Mouse (Mus musculus) CH12.LX (cell line): ENCODE data around the gene Ano9. TPM values are rescaled to one million over a fixed set of nuclear protein-coding genes. Genes with fewer than 3 reads are reported as not detected.
A peak's percentile ranks its signal among the peaks of the same experiment; 100 is the strongest.

ENCODE experiments used
- DNase-seq: peaks from one replicate; pipeline ENCODE4 v3.0.0-alpha.2; 2013; ENCODE audit errors: extremely low read depth
- H3K27ac ChIP-seq: 2 replicates; pipeline ENCODE4 v1.5.1; 2012; ENCODE audit warnings: low read depth, mild to moderate bottlenecking, control low read depth, moderate library complexity; ENCODE audit not compliant: insufficient read depth
- H3K27me3 ChIP-seq: replicated peaks from 2 replicates; pipeline ENCODE3; 2012; ENCODE audit warnings: inconsistent platforms
- H3K36me3 ChIP-seq, 2 experiments: replicated peaks in 1 of 2; 2 replicates each; pipeline versions ENCODE3 to v1.6.1; 2012; ENCODE audit warnings: inconsistent platforms in 1 of 2, low read length in 1 of 2, mild to moderate bottlenecking in 1 of 2, mixed read lengths in 1 of 2, moderate library complexity in 1 of 2; ENCODE audit not compliant: control insufficient read depth in 1 of 2, insufficient read depth in 1 of 2
- H3K4me1 ChIP-seq, 2 experiments: 2 replicates each; pipeline ENCODE4 v1.6.1; 2012; ENCODE audit warnings: inconsistent platforms in 1 of 2, moderate library complexity in 1 of 2; ENCODE audit not compliant: insufficient read depth in 2 of 2, control insufficient read depth in 1 of 2
- H3K4me2 ChIP-seq: 2 replicates; pipeline ENCODE4 v1.6.1; 2012; ENCODE audit warnings: low read depth, mild to moderate bottlenecking, control low read depth; ENCODE audit not compliant: poor library complexity, insufficient read depth, severe bottlenecking
- H3K4me3 ChIP-seq, 3 experiments: fragments of 150-350 bp in 1 of 3; sonication (generic) in 1 of 3; replicated peaks in 1 of 3; 2 replicates each; pipeline versions ENCODE3 to v1.5.1; 2011 to 2012; ENCODE audit warnings: low read depth in 2 of 3, low read length in 2 of 3, mild to moderate bottlenecking in 2 of 3, moderate library complexity in 2 of 3, control low read depth in 1 of 3, improper control_type of control experiment in 1 of 3, inconsistent platforms in 1 of 3, mixed read lengths in 1 of 3; ENCODE audit not compliant: poor library complexity in 1 of 3
- H3K79me2 ChIP-seq: replicated peaks from 2 replicates; pipeline ENCODE4 v1.6.1; 2012; ENCODE audit warnings: mild to moderate bottlenecking, moderate library complexity; ENCODE audit not compliant: control insufficient read depth, poor library complexity, insufficient read depth, severe bottlenecking; ENCODE audit errors: extremely low read depth
- H3K9ac ChIP-seq: 2 replicates; pipeline ENCODE4 v1.6.1; 2012; ENCODE audit warnings: low read depth, mild to moderate bottlenecking, control low read depth, moderate library complexity; ENCODE audit not compliant: insufficient read depth
- H3K9me3 ChIP-seq: replicated peaks from 2 replicates; pipeline ENCODE3; 2012; ENCODE audit warnings: low read length, inconsistent platforms, mixed read lengths
- BHLHE40 ChIP-seq: IDR thresholded peaks from 2 replicates; pipeline ENCODE4 v1.6.1; 2011; ENCODE audit warnings: mild to moderate bottlenecking, low read depth, low read length, improper control_type of control experiment
- CHD1 ChIP-seq: IDR thresholded peaks from 2 replicates; pipeline ENCODE4 v1.6.1; 2012; ENCODE audit warnings: low read depth, low read length, improper control_type of control experiment, inconsistent platforms
- CTCF ChIP-seq, 2 experiments: IDR thresholded peaks in 1 of 2; conservative IDR thresholded peaks in 1 of 2; 2 replicates each; pipeline ENCODE4 v1.5.1; 2011 to 2012; ENCODE audit warnings: low read depth in 2 of 2, low read length in 2 of 2, improper control_type of control experiment in 1 of 2, inconsistent platforms in 1 of 2, mild to moderate bottlenecking in 1 of 2, moderate library complexity in 1 of 2
- ELF1 ChIP-seq: IDR thresholded peaks from 2 replicates; pipeline ENCODE4 v1.6.1; 2014; ENCODE audit warnings: low read depth, mild to moderate bottlenecking, inconsistent platforms, low read length, improper control_type of control experiment
- EP300 ChIP-seq: IDR thresholded peaks from 2 replicates; pipeline ENCODE4 v1.6.1; 2011; ENCODE audit warnings: low read length, improper control_type of control experiment
- MEF2A ChIP-seq: IDR thresholded peaks from 2 replicates; pipeline ENCODE4 v1.6.1; 2014; ENCODE audit warnings: low read depth, mild to moderate bottlenecking, inconsistent platforms, low read length, improper control_type of control experiment, borderline replicate concordance
- MYC ChIP-seq: IDR thresholded peaks from 2 replicates; pipeline ENCODE4 v1.6.1; 2011; ENCODE audit warnings: low read depth, mild to moderate bottlenecking, improper control_type of control experiment, low read length
- NRF1 ChIP-seq: IDR thresholded peaks from 2 replicates; pipeline ENCODE4 v1.6.1; 2014; ENCODE audit warnings: low read depth, mild to moderate bottlenecking, inconsistent platforms, low read length, improper control_type of control experiment, moderate library complexity
- POLR2A ChIP-seq: IDR thresholded peaks from 2 replicates; pipeline ENCODE4 v1.6.1; 2011; ENCODE audit warnings: low read depth, mild to moderate bottlenecking, improper control_type of control experiment, low read length
- RAD21 ChIP-seq: IDR thresholded peaks from 2 replicates; pipeline ENCODE4 v1.6.1; 2011; ENCODE audit warnings: low read depth, mild to moderate bottlenecking, low read length, improper control_type of control experiment, moderate library complexity
- SIN3A ChIP-seq: IDR thresholded peaks from 2 replicates; pipeline ENCODE4 v1.6.1; 2012; ENCODE audit warnings: low read length, improper control_type of control experiment, inconsistent platforms
- TBP ChIP-seq: conservative IDR thresholded peaks from 2 replicates; pipeline ENCODE4 v1.6.1; 2011; ENCODE audit warnings: low read depth, low read length, improper control_type of control experiment
- TCF12 ChIP-seq: IDR thresholded peaks from 2 replicates; pipeline ENCODE4 v1.6.1; 2014; ENCODE audit warnings: low read depth, mild to moderate bottlenecking, inconsistent platforms, low read length, improper control_type of control experiment
- USF1 ChIP-seq: IDR thresholded peaks from 2 replicates; pipeline ENCODE4 v1.6.1; 2014; ENCODE audit warnings: low read depth, mild to moderate bottlenecking, inconsistent platforms, low read length, improper control_type of control experiment
- ZC3H11A ChIP-seq: IDR thresholded peaks from 2 replicates; pipeline ENCODE4 v1.6.1; 2012; ENCODE audit warnings: low read depth, mild to moderate bottlenecking, inconsistent platforms, low read length, improper control_type of control experiment
- ZKSCAN1 ChIP-seq: IDR thresholded peaks from 2 replicates; pipeline ENCODE4 v1.6.1; 2012; ENCODE audit warnings: low read depth, inconsistent platforms, low read length, improper control_type of control experiment, borderline replicate concordance
- dilution Hi-C: fragments of 300-500 bp; cut with MboI; formaldehyde crosslinking; loops from 2 replicates; pipeline ENCODE4 v1.14.3; 2020; ENCODE audit warnings: low sequenced_read_pairs; ENCODE audit not compliant: extremely low pct_unique_long_range_greater_than_20kb, extremely low pct_ligation_motif_present
- in situ Hi-C: fragments of 300-500 bp; cut with MboI; formaldehyde crosslinking; loops from 3 replicates; pipeline ENCODE4 v1.14.3; 2019; ENCODE audit warnings: low sequenced_read_pairs, low pct_ligation_motif_present, low pct_unique_long_range_greater_than_20kb, mixed read lengths
- polyA plus RNA-seq: library from polyadenylated mRNA; unstranded; fragments of >175 nt; gene quantifications from 2 replicates; pipeline ENCODE4 v1.2.1, GENCODE M21; 2012; ENCODE audit warnings: low read depth; ENCODE audit not compliant: insufficient read length
- total RNA-seq, 2 experiments: library from RNA; depleted of rRNA; stranded (reverse); fragments of 300-350 nt in 1 of 2; fragments of >200 nt in 1 of 2; gene quantifications; 2 replicates each; pipeline ENCODE4 v1.2.3; 2012 to 2014

Ano9 gene
- total and polyA plus RNA-seq, 3 experiments: 0.04 TPM; not detected in 2

GRCm38 (mm10) chr7:141057541-141057940 is 60.1 kb downstream of the Ano9 start:
- no peak for DNase-seq
- Histone ChIP-seq H3K4me2 (no peak overlapping the region), H3K9me3 (peaks cover 16% of the 10 kb centered on the region), H3K9ac (no peak overlapping the region), H3K36me3 (no peaks in the 10 kb centered on the region), H3K27me3 (peaks cover 50% of the 10 kb centered on the region), H3K79me2 (no peaks in the 10 kb centered on the region), H3K4me1 (peaks cover 21 to 38% of the 10 kb centered on the region in 2 experiments), H3K27ac (no peak overlapping the region), H3K4me3 (no peak overlapping the region)
- TF ChIP-seq MEF2A: no peak
- no peak for TF ChIP-seq ZKSCAN1
- TF ChIP-seq USF1: no peak
- TF ChIP-seq SIN3A: no peak
- no peak for TF ChIP-seq CHD1
- TF ChIP-seq BHLHE40: no peak
- TF ChIP-seq TBP: no peak
- no peak for TF ChIP-seq RAD21
- TF ChIP-seq POLR2A: no peak
- TF ChIP-seq MYC: no peak
- TF ChIP-seq TCF12: no peak
- no peak for TF ChIP-seq ELF1
- in situ Hi-C loops: no loop called here
- dilution Hi-C loops: no loop called here

GRCm38 (mm10) chr7:141056976-141057375 is 60.6 kb downstream of the Ano9 start:
- Histone ChIP-seq H3K9ac (no peak overlapping the region), H3K79me2 (no peaks in the 10 kb centered on the region), H3K36me3 (no peaks in the 10 kb centered on the region), H3K27me3 (peaks cover 44% of the 10 kb centered on the region), H3K27ac (no peak overlapping the region), H3K4me3 (no peak overlapping the region), H3K4me1 (peaks cover 21 to 38% of the 10 kb centered on the region in 2 experiments), H3K9me3 (peaks cover 16% of the 10 kb centered on the region), H3K4me2 (no peak overlapping the region)
- peak; percentile 23 for DNase-seq
- dilution Hi-C loops (no loop called here), in situ Hi-C loops (no loop called here)
- TF ChIP-seq EP300: peak; percentile 45; the same call in 1 of the 2 replicates
- TF ChIP-seq NRF1: no peak

- peaks cover 16% of the 10 kb centered on the region for H3K9me3 ChIP-seq
- in situ Hi-C loops: no loop called here
- no peak for DNase-seq
- H3K4me1 ChIP-seq: peaks cover 15 to 38% of the 10 kb centered on the region in 2 experiments
- dilution Hi-C loops: no loop called here
- no peak overlapping the region for H3K4me3 ChIP-seq
- no peaks in the 10 kb centered on the region for H3K79me2 ChIP-seq
- no peak for TF ChIP-seq ZC3H11A
- TF ChIP-seq CTCF (conservative IDR thresholded peaks at IDR 0.05 in 1 of 2, IDR thresholded peaks at IDR 0.05 in 1 of 2; ENCODE audit: low read depth in 2 of 2, low read length in 2 of 2): peak in 1 of 2 experiments; percentile 14; a peak in 1 of 4 replicates
- TF ChIP-seq, all 38 proteins: peak for 1
- no peaks in the 10 kb centered on the region for H3K36me3 ChIP-seq
- peaks cover 32% of the 10 kb centered on the region for H3K27me3 ChIP-seq
- no peak overlapping the region for H3K27ac ChIP-seq
- no peak overlapping the region for H3K4me2 ChIP-seq
- no peak overlapping the region for H3K9ac ChIP-seq
Measured at GRCm38 (mm10) chr7:141055785-141056184, 61.8 kb downstream of the Ano9 start.
